Mouse (Mus musculus) adrenal gland, postnatal 36 days (tissue): ENCODE data around the gene Igtp. TPM values are rescaled to one million over a fixed set of nuclear protein-coding genes. Genes with fewer than 3 reads are reported as not detected.

Source experiments
- total RNA-seq, 2 experiments: library from RNA; stranded (reverse); gene quantifications; 2 replicates each; pipeline ENCODE4 v1.2.3; 2021

Gene Igtp
- total RNA-seq, 2 experiments from 2014 or later = 12.8 to 18.9 TPM

Other genes with a start within 250 kb of the Igtp start
- 100 to 1,000 TPM; 102 to 112 TPM for gene Larp1, start 190.5 kb upstream of the Igtp start, total RNA-seq
- gene Gm12248, start 106.4 kb upstream of the Igtp start, total RNA-seq = 1 to 10 TPM in 1 of 2 experiments, not detected in 1; 1.0 TPM
- gene Cnot8, start 95.4 kb upstream of the Igtp start, total RNA-seq = 10 to 100 TPM; 44.0 to 63.7 TPM
- gene Gemin5, start 31.0 kb upstream of the Igtp start, total RNA-seq = 10 to 100 TPM; 21.1 to 32.0 TPM
- 10 to 100 TPM; 72.0 to 75.1 TPM for gene Mrpl22, start 27.9 kb upstream of the Igtp start, total RNA-seq
- gene Irgm2, start 62 bp downstream of the Igtp start, total RNA-seq = 10 to 100 TPM; 13.7 to 18.8 TPM
- not detected for gene 4930438A08Rik, start 75.2 kb downstream of the Igtp start, total RNA-seq
- gene Zfp692, start 107.5 kb downstream of the Igtp start, total RNA-seq = 10 to 100 TPM in 1 of 2 experiments, 1 to 10 TPM in 1; 7.7 to 10.9 TPM
- gene Zfp672, start 130.8 kb downstream of the Igtp start, total RNA-seq = 10 to 100 TPM; 44.9 to 48.9 TPM
- gene Sh3bp5l, start 131.2 kb downstream of the Igtp start, total RNA-seq = 10 to 100 TPM; 36.7 to 51.5 TPM
- gene Lypd8, start 179.5 kb downstream of the Igtp start, total RNA-seq = not detected
- gene 1810065E05Rik, start 221.6 kb downstream of the Igtp start, total RNA-seq = not detected
- not detected for gene Gm12253, start 233.0 kb downstream of the Igtp start, total RNA-seq